Mouse (Mus musculus) 3134 (cell line): ENCODE results near the gene Nkx2-3.
A peak's percentile ranks its signal among the peaks of the same experiment; 100 is the strongest.

Experiments used
- DNase-seq: peaks from one replicate; pipeline ENCODE4 v3.0.0-alpha.2; 2011; ENCODE audit warnings: low spot score; ENCODE audit not compliant: insufficient read length; ENCODE audit errors: extremely low read depth

Gene Nkx2-3

GRCm38 (mm10) chr19:43616889-43617288 is 4.8 kb downstream of the Nkx2-3 start:
- peak; percentile 55 for DNase-seq

- DNase-seq, result no peak
Measured at GRCm38 (mm10) chr19:43617761-43618349, 5.7 kb downstream of the Nkx2-3 start.

- DNase-seq, result no peak
Measured at GRCm38 (mm10) chr19:43618505-43619030, 6.4 kb downstream of the Nkx2-3 start.

GRCm38 (mm10) chr19:43619916-43620479 is 7.9 kb downstream of the Nkx2-3 start:
- DNase-seq, result no peak

- peak; percentile 59 for DNase-seq
Measured at GRCm38 (mm10) chr19:43623913-43624312, 11.8 kb downstream of the Nkx2-3 start.

- no peak for DNase-seq
Measured at GRCm38 (mm10) chr19:43626160-43626559, 14.0 kb downstream of the Nkx2-3 start.

- no peak for DNase-seq
Measured at GRCm38 (mm10) chr19:43627345-43627744, 15.2 kb downstream of the Nkx2-3 start.

- DNase-seq, result no peak
Measured at GRCm38 (mm10) chr19:43629088-43629487, 17.0 kb downstream of the Nkx2-3 start.

- peak; percentile 77 for DNase-seq
Measured at GRCm38 (mm10) chr19:43630466-43631251, 18.5 kb downstream of the Nkx2-3 start.

GRCm38 (mm10) chr19:43641833-43642232 is 29.7 kb downstream of the Nkx2-3 start:
- no peak for DNase-seq

- DNase-seq, result no peak
Measured at GRCm38 (mm10) chr19:43642843-43643242, 30.7 kb downstream of the Nkx2-3 start.

- DNase-seq, result no peak
Measured at GRCm38 (mm10) chr19:43645508-43645907, 33.4 kb downstream of the Nkx2-3 start.

- no peak for DNase-seq
Measured at GRCm38 (mm10) chr19:43646852-43647251, 34.7 kb downstream of the Nkx2-3 start.

- DNase-seq, result no peak
Measured at GRCm38 (mm10) chr19:43647261-43647660, 35.1 kb downstream of the Nkx2-3 start.

GRCm38 (mm10) chr19:43648343-43648742 is 36.2 kb downstream of the Nkx2-3 start:
- no peak for DNase-seq

GRCm38 (mm10) chr19:43651241-43651785 is 39.2 kb downstream of the Nkx2-3 start:
- DNase-seq, result no peak

- peak; percentile 40 for DNase-seq
Measured at GRCm38 (mm10) chr19:43655735-43656492, 43.8 kb downstream of the Nkx2-3 start.

GRCm38 (mm10) chr19:43659632-43660031 is 47.5 kb downstream of the Nkx2-3 start:
- peak; percentile 41 for DNase-seq

GRCm38 (mm10) chr19:43660774-43661173 is 48.6 kb downstream of the Nkx2-3 start:
- no peak for DNase-seq

GRCm38 (mm10) chr19:43662176-43662967 is 50.2 kb downstream of the Nkx2-3 start:
- DNase-seq, result peak; percentile 28
